Mouse (Mus musculus): Measurements from ENCODE around the gene Ralgps2. TPM values are rescaled to one million over a fixed set of nuclear protein-coding genes. Genes with fewer than 3 reads are reported as not detected.

Ralgps2 gene
- polyA plus RNA-seq, 1 experiment from 2014 or later, result 5.8 TPM

DNA sequence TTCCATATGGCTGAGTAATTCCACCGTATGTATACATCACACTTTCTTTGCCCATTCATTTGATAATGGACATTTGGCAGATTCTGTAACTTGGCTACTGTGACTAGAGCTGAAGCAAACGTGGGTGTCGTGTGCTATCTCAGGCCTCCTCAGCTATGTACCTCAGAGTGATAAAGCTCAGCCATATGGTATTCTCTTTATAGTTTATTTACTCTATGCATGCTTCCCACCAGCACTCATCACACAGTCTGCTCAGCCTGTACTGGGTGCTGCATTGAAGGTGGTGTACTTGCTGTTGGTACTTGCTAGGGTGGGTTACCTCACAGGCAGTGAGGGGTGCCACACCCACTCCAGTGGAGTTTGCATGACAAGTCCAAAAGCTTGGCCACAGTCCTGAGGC, 174.1 kb downstream of the Ralgps2 start:
- Histone ChIP-seq H3K79me2 (ENCODE audit: inconsistent target) (no peaks in the 10 kb centered on the region), H3K27ac (no peak overlapping the region), H3K36me3 (ENCODE audit: inconsistent target) (no peaks in the 10 kb centered on the region), H3K4me3 (ENCODE audit: inconsistent target) (no peak overlapping the region)
- 90% methylated on average over 3 of the region's 3 CpGs for WGBS (ENCODE audit: missing documents)

GRCm38 (mm10) chr1:156764584-156764983, 174.8 kb downstream of the Ralgps2 start:
- H3K79me2 ChIP-seq (ENCODE audit: inconsistent target), result no peaks in the 10 kb centered on the region
- no peaks in the 10 kb centered on the region for H3K36me3 ChIP-seq (ENCODE audit: inconsistent target)
- WGBS (ENCODE audit: missing documents), result 82% methylated on average over 6 of the region's 6 CpGs
- no peak overlapping the region for H3K4me3 ChIP-seq (ENCODE audit: inconsistent target)
- H3K27ac ChIP-seq, result no peak overlapping the region

DNA sequence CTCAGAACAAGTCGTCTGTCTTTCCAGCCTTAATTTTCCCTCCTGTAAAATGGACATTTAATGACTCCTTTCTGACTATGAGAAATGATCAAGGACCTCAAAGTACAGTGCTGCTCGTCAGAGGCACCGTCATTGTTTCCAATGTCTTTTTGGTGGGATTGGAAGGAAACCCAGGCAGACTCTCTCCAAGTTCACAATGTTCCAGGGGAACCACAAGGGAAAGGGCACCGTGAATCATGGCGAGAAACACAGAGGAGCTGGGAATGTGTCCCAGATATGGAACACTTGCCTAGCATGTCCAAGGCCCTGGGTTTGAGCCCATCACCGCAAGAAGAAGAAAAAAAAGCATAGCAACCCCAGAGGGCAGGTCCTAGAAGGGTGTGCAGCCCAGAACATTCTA, 176.1 kb downstream of the Ralgps2 start:
- H3K27ac ChIP-seq, result no peak overlapping the region
- 97% methylated on average over 6 of the region's 6 CpGs for WGBS (ENCODE audit: missing documents)
- no peaks in the 10 kb centered on the region for H3K36me3 ChIP-seq (ENCODE audit: inconsistent target)
- no peaks in the 10 kb centered on the region for H3K79me2 ChIP-seq (ENCODE audit: inconsistent target)
- no peak overlapping the region for H3K4me3 ChIP-seq (ENCODE audit: inconsistent target)

DNA sequence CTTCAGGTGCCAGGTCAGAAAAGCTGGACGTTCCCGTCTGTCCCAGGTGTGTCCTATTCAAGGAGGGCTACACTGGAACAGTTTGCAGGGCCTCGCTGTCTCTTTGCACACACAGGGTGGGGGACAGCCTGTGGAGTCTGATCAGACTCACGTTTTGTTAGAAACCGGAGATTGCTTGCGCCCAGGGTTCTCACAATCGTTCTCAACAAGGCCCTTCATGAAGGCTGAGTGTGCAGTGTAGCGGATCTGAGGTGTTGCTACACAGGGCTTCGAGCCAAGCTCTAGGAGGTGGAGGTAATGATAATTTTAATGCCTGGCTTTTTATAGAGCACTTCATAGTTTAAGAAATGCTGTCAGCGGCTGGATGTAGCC, 178.0 kb downstream of the Ralgps2 start:
- WGBS (ENCODE audit: missing documents), result 91% methylated on average over 10 of the region's 10 CpGs
- Histone ChIP-seq H3K36me3 (ENCODE audit: inconsistent target) (no peaks in the 10 kb centered on the region), H3K27ac (no peak overlapping the region), H3K79me2 (ENCODE audit: inconsistent target) (no peaks in the 10 kb centered on the region), H3K4me3 (ENCODE audit: inconsistent target) (no peak overlapping the region)

- Histone ChIP-seq H3K4me3 (ENCODE audit: inconsistent target) (no peak overlapping the region), H3K36me3 (ENCODE audit: inconsistent target) (no peaks in the 10 kb centered on the region), H3K79me2 (ENCODE audit: inconsistent target) (no peaks in the 10 kb centered on the region), H3K27ac (no peak overlapping the region)
- 90% methylated on average over 13 of the region's 13 CpGs for WGBS (ENCODE audit: missing documents)
Measured at GRCm38 (mm10) chr1:156760549-156761429, 178.6 kb downstream of the Ralgps2 start.

- 97% methylated on average over 4 of the region's 4 CpGs for whole genome bisulfite sequencing (ENCODE audit: missing documents)
- Histone ChIP-seq H3K27ac (no peak overlapping the region), H3K36me3 (ENCODE audit: inconsistent target) (no peaks in the 10 kb centered on the region), H3K79me2 (ENCODE audit: inconsistent target) (no peaks in the 10 kb centered on the region), H3K4me3 (ENCODE audit: inconsistent target) (no peak overlapping the region)
Measured at GRCm38 (mm10) chr1:156758326-156758725, 181.1 kb downstream of the Ralgps2 start.

DNA sequence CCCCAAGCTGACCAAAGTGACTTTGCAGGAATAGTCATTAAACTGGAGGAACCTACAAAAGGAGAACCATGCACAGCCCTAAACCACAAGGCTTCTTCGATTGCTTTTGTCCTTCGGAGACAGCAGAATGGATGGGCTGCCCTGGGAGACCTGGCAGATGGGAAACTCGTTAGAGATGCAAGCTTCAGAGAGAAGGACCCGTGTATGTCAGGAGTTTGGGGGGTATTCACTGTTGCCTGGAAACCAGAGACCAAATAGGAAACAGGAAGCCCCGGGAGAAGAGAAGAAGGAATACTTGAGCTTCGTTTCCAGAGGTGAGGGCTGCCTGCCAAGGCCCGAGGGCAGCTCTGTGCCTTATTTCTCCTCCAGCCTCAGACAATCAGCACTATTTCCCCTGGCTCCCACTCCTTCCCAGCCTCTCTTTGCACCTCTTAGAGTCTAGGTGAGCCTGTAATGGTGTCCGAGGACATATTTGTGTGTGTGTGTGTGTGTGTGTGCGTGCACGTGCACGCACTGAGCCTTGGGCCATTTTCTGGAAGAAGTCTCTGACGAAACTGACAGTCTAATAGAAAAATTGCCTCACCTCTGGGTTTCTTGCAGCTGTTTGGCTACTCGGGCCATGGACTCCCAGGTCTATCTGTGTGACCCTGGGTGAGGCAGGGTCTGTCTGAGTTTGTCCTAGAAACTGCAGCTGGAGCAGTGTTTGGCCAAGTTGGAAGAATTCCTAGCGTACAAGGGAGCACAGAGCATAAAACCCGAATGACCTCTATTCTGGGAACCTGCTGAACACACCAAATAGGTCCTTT, 184.6 kb downstream of the Ralgps2 start:
- H3K36me3 ChIP-seq (ENCODE audit: inconsistent target), result no peaks in the 10 kb centered on the region
- H3K79me2 ChIP-seq (ENCODE audit: inconsistent target), result no peaks in the 10 kb centered on the region
- WGBS (ENCODE audit: missing documents), result 44% methylated on average over 15 of the region's 15 CpGs
- H3K27ac ChIP-seq, result no peak overlapping the region
- no peak overlapping the region for H3K4me3 ChIP-seq (ENCODE audit: inconsistent target)

Other genes starting within 250 kb of the Ralgps2 start
- 27.5 to 34.6 TPM (median 32.7 TPM) in 3 replicates for gene Fam20b, start 220.5 kb downstream of the Ralgps2 start, polyA plus RNA-seq (2018)
- gene Angptl1, start 101.1 kb downstream of the Ralgps2 start, polyA plus RNA-seq (2018), result not detected in 3 replicates
- gene Tex35, start 169.1 kb upstream of the Ralgps2 start, polyA plus RNA-seq (2018), result not detected in 3 replicates